Mouse (Mus musculus) heart, adult 8-10 months (tissue): ENCODE measurements around the gene Pde6b. TPM values are rescaled to one million over a fixed set of nuclear protein-coding genes. Genes with fewer than 3 reads are reported as not detected.
A peak's percentile ranks its signal among the peaks of the same experiment; 100 is the strongest.

Source experiments
- DNase-seq: peaks from one replicate; pipeline ENCODE4 v3.0.0; 2022; ENCODE audit warnings: low spot score
- total RNA-seq, 4 experiments: library from RNA; stranded (reverse); gene quantifications; 2 replicates each; pipeline ENCODE4 v1.2.4; 2022

The Pde6b gene
- total RNA-seq, 4 experiments from 2014 or later, result not detected

DNA sequence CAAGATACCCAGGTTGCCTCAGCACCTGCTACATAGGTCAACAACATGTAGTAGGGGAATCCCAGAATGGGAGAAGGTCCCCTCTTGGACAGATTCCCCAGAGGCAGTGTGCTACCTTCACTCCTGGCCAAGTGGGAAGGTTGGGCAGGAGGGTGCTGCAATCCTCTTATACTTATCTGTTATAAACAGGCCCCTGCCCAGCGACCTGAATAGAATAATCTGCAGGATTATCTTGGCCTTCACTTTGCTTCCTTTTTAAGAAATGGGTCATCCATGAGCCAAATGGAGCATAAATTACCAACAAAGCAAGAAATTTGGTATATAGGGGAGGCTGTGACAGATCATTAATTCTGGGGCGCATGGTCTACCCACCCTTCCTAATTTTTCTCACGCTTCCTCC is 1.6 kb downstream of the Pde6b start:
- no peak for DNase-seq

DNA sequence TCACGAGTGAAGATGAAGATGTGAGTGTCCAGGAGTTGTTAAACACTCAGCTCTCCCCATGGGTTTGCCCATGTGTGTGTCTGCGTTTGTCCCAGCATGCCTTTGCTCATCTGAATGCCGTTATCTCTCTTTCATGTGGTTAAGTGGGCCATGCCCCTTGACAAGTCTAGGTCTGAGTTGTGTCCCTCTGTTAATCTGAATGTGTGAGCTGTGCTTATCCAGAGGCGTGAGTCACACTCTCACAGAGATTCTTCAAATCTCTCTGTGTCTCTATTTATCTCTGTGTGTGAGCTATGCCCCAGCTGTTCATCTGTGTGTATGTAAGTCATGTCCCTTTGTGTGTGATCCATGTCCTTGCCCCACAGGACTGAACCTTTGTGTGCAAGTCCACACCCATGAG is 15.3 kb downstream of the Pde6b start:
- no peak for DNase-seq

DNA sequence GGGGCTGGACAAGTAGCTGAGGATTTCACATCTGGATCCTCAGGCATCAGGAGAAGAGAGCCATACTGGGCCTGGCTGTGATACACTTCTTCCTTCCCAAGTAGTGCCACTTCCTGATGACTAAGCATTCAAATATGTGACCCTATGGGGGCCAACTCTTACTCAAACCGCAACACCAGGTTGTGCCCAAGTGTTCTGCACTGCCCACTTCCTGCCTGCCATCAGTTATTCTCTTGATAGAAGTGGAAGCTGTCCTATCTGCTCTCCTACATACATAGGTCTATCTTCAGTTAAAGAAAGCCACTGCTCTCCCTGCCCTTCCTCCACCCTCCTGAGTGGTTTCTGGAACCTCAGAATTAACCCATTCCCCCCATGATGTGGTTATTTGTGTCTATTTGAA is 17.3 kb downstream of the Pde6b start:
- no peak for DNase-seq

DNA sequence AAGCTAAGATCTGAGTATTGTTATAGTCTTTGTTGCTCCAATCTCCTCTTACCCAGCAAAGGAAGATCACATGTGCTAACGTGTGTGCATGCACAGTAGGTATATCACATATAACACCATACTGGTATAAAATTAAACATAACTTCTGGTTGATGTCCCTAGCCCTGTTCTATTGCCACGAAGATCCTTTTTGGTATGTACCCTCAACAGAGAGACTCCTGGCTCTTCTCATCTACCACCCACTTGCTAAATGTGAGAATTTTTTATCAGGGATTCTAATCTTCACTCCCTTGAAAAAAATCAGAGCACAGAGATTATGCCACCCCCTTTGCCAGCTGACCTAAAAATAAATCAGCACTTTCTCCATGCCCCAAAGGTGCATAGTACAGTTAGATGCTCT is 18.8 kb downstream of the Pde6b start:
- DNase-seq, result no peak

DNA sequence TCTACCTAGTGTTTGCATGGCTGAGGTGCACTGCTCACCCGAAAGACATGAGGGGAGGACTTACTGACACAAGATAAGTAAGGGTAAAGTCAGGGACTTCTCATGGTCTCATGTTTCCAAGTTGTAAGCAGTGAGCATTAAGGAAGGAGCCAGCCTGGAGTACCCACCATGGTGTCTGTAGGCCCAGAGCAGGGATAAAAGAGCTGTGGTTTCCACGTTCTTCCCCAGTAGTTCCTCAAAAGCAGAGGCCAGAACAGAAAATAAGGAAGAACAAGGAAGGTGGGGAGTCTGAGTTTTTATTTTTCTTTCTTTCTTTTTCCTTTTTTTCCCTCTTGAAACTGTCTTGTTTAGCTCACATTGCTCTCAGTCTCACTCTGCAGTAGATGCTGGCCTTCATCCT is 26.5 kb downstream of the Pde6b start:
- DNase-seq, result no peak

DNA sequence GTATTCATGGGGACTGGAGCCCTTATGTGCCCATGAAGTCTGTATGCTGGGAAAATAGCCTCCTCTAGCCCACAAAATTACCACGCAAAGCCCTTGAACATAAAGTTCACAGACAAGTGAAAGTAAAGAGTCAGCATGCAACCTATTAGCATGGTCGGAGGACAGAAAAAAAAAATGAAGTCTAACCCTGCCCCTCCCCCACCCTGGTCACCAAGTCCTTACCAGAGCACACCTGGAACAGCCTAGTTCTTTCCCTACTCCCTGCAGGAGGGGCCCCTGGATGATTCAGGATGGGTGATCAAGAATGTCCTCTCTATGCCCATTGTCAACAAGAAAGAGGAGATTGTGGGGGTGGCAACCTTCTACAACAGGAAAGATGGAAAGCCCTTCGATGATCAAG is 34.5 kb downstream of the Pde6b start:
- DNase-seq, result no peak

DNA sequence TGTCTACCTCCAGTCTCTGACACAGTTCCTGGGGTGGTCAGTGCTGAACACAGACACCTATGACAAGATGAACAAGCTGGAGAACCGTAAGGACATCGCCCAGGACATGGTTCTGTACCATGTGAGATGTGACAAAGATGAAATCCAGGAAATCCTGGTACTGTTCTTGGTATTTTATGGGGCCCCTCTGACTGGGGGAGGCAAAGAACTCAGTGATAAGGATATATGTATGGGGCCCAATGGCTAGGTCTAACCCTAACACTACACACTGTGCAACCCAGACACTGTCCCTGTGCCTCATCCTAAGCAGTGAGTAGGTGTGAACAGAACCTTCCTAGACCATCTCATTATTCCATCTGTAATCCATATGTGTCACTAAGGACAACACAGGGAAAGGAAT is 35.2 kb downstream of the Pde6b start:
- DNase-seq, result no peak

DNA sequence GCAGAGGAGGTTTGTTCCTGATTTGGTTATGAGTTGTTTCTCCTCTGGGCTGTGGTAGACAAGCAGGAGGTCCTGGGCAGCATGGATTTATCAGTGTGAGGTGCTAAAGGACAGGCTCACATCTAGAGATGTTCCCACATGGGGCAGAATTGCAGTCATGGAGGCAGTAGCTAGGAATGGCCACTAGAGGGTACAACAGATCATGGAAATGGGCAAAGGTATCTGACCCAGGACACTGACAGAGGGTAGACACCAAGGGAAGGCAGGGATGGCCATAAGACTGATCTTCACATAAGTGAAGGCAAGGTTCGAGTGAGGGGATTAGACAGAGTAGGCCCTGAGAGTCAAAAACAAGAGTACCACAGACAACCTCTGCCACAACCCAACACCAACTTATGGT is 39.0 kb downstream of the Pde6b start:
- peak; percentile 61 for DNase-seq

DNA sequence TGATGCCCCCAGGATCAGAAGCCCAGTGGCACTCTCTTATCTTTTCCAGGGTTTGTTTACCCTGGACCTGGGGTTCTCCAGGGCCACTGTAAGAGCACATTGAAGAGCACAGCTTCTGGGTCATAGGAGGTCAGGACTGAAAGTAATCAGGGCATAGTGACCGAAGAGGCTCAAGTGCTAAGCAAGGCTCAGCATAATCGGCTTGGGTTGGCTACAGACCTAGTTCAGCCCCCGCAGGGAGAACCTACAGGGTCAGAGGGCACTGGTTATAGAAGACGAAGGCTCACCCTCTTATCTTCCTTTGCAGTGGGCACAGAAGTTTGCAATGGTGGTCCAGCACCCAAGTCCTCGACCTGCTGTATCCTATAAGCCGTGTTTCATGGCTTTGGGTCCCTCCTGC is 43.0 kb downstream of the Pde6b start:
- no peak for DNase-seq

DNA sequence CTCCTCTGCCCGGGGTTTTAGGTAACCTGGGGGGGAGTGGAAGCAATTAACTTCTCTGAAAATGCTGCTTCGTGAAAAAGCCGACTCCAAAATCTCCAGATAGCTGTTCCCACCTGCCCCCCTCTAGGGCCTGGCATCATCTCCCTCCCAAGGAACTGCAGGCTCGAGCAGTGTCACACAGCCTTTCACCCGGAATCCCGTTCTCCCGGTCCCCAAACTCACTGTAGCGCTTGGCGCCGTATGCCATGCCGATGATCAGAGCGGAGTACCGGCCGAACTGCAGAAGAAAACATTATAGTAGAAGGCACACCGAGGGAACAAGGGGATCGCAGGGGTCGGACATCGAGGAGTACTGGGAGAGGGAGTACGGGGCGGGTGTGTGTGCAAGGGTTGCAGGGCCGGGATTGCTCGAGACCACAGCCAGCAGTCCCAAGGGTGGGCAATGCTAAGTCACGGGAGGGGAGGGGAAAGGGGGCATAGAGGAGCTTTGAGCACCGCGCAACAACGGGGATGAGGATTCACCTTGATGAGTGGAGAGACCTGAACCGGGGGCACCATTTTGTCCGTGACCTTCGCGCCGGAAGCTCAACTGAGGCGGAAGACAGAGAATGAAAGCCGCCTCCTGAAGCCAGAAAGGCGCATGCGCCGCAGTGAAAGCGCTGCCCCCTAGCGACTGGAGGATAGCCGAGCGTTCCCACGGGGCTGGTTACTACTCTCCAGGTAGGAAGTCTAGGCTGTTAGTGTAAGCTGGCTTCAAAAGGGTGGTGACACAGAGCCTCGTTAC is 45.8 kb downstream of the Pde6b start, which contains the start of gene Atp5k:
TSS of gene Atp5k (minus strand) at position 645 of the 784 bp plus-strand sequence.
- DNase-seq, result peak; percentile 92

DNA sequence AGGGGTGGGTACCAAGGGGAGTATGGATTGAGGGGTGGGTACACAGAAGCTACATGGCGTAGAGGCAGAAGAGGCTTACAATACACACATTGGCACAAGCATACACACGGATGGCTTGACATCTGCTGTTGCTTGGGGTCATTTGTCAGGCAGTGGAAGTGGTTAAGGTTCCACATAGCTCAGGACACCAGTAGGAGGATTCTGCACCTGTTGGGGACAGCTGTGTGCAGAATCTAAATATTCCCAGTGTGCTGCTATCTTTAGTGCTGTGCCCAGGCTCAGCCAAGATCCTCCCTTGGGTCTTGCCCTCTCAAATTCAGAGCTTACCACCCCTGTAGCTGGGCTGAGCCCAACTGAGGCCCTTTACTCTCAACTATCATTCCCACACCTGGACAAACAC is 47.9 kb downstream of the Pde6b start:
- no peak for DNase-seq

DNA sequence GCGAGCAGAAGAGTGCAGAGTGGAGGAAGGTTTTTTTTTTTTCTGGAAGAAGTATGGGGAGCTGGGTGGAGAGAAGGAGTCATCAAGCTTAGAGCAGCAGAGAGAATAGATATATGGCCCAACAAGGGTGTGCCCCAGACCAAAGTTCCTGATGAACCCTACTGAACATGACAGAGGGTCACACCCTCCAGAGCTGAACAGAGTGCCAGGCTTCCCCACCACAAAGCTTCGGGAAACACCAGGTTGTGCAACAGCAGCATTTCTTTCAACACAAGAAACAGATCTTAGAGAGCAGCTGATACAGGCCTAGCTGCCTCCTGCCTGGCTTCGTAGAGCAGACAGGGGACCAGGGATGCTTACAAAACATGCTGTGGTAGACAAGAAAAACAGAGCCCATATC is 58.8 kb downstream of the Pde6b start:
- DNase-seq, result peak; percentile 7

DNA sequence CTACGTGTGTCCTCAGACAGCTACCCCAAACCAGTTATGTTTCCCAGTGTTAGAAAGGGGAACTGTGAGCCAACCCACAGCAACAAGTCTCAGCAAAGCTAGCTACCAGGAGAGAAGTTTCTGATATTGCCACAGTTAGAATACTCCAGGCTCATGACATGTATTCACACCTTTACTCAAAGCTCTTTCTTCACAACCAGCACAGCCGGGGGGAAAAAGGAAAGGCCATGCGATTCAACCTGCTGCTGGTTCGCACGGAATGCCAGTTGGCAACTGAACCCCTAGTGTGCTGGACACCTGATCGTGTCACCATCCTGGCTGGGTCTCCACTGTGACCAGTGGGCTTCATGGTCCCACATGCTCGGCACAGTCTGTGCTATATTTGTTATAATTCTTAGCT is 59.7 kb downstream of the Pde6b start:
- no peak for DNase-seq

DNA sequence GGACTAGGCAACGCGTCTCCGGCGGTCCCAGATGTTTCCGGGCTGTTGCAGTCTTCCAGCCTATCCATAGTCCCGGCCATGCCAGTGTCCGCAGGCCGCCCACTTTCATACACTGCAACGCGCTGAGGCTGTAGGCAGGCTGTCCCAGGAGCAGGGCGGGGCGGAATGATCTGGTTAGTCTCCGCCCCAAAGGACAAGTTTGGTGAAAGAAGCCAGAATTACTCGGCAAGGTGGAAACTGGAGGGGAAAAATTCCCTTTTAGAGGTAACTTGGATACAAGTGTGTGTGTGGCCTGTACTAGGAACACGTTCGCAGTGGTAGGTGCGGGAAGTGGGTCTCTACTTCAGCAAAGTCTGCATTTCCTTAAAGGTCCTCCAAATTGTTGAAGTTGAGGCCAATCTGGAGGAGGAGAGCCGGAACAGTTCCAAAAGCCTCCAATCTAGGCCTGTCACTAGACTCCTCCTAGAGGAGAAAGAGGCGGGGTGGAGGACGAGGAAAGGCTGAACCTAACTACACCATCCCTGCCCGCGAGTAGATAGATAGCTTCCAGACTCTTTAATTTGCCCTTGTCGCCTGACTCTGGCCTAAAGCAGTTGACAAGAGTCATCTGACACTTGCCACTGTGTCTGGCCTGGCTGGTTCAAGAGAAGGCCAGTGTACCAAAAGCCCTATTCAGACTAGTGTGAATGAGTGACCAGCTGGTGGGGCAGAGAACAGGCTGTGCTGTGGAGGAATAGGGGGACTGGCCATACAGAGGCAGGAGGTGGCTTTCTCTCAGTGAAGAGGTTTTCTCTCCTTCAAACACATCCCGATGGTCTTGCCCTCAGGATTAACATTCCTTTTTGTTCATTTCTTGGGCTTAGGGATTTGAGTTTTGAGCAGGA is 60.8 kb downstream of the Pde6b start, which contains the start of gene Mfsd7a:
TSS of gene Mfsd7a (minus strand) at position 107 of the 884 bp plus-strand sequence.
- peak; percentile 82 for DNase-seq

DNA sequence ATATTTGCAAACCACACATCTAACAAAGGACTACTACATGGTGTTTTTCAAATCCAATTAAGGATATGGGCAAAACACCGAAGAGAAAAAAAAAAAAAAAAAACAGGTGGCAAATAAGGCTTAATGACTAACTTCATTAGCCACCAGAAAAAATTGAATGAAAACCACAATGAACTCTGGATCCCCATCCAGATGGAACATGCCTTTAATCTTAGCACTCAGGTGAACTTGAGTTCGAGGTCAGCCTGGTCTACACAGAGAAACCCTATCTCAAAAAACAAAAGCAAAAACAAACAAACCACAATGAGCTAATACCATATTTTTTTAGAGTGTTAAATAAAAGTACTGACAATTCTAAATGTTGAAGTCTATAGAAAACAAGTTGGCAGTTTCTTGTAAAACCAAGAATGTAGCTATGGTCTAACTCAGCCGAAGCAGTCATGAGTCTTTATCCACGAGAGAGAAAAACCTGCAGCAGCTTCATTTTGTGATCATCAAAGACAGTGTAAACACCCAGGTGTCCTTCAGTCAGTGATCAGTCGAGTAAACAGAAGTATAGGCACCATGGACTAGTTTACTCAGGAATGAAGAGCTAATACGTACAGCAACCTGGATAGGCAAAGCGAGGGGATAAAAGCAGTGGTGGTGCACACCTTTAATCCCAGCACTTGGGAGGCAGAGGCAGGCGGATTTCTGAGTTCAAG is 62.8 kb downstream of the Pde6b start:
- DNase-seq, result no peak

DNA sequence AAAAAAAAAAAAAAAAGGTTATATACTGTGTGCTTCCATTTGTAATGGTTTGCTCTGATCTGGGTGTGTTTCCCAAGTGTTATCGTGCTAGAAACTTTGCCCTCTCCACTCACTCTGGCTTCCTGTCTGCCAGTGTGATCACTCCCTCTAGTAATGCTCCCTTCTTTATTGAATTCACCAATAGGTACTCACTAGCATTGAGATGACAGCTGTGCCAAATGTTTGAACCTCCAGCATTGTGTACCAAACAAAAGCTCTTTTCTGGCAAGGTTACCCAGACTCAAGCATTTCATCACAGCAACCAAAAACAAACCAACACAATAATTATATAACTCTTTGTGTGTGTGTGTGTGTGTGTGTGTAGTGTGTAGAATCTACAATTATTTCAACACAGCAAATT is 63.4 kb downstream of the Pde6b start:
- DNase-seq, result no peak

DNA sequence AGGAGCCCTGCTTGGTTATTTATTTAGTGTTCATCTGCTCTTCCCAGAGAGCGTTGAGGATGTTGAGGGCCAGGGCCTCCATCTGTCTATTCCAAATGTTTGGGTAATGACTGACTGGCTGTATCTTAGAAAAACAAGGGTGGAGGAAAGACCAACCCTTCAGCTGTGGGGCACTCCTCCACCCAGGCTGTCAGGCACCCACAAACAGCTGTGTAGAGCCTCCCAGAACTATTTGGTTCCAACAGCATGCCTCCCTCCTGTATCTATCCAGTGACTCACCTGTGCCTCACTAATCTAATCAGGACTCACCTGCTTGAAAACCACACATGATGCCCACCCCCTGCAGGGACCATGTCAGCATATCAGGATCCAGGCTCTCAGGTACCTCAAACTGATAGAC is 64.2 kb downstream of the Pde6b start:
- no peak for DNase-seq

DNA sequence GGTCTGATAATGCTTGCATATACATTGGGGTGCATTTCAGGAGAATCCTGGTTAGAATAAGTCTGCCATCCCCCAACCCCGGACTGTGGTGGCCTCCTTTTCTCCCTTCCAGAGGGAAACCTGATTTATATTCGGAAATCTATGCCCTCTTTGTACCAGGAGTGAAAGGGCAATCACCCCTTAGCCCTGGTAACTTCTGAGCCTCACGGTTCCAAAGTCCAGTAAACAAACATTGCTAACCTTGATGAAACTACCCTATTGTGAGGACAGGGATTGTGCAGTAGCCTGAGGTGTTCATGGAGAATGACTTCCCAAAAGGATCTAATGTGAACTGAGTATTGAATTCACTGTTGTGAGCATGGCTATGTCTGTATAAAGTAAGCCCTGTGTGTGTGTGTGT is 65.9 kb downstream of the Pde6b start:
- no peak for DNase-seq

DNA sequence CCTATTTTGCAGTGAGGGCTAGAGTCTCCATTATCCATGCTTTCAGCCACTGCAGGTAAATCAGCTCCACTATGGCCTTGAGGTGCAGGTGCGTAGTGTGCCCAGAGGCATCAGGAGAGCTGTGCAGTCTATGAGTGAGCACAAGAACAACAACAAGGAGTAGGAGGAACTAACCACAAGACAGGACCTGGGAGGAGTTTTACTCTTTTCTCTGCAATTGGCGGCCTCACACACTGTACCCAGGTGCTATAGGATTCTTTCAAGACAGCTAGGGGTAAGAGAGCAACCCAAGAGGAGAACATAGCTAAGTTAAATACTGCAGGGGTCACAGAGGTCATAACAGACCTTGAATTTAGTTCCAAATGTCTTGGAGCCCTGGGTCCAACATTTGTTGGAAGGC is 70.5 kb downstream of the Pde6b start:
- no peak for DNase-seq

DNA sequence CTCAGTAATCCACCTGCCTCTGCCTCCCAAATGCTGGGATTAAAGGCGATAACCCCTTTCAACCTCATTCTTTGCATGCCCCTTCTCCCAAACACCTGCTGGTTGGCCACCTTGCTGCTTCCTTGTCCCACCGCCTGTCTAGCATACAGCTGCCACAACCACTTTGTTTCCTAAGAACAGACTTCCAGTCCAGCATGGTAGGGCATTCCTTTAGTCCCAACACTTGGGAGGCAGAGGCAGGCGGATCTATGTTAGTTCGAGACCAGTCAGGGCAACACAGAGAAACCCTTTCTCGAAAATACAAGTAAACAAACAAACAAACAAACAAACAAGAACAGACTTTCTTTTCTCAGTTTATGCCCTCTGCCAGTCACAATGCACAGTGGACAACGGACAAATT is 72.3 kb downstream of the Pde6b start:
- no peak for DNase-seq

DNA sequence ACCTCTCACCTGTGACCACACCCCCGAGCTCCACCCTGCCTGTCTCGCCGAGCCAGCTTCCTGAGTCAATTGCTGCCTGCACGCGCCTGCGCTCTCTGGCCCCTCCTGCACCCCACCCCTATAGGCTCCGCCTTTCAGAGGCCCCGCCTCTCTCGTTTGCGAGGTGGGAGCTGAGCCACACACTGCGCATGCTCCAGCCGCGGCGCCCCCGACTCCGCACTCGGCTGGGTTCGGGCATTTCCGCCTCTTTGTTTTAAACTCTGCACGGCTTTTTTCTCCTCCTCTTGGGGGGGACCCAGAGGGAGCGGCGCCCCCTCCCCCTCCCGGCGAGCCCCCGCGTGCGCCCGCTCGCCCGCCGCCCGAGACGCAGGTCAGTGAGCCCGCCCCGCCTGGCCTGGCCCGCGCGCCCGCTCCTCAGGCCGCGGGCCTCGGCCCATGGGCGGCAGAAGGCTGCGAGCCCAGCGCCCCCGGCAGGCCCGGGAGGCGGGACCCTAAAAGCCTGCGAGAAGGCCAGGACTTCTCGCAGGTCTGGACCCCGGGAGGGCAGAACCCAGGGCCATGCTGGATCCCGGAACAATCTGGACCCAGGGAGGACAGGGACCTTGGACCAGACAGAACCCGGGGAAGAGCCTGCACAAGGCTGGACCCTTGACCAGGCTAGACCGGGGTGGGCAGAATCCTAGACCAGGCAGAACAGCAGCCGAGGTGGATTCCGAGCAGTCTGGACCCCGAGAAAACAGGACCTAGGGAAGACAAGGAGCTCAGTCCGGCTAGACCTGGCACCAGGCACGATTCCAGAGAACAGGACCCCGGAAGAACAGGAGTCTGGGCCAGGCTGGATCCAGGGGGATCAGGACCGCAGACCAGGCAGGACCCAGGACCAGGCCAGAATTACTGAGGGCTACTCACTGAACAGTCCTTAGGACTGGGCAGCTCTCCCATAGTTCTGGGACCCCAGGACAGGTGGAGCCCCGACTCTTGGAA is 73.2 kb downstream of the Pde6b start, which contains the start of gene Pcgf3:
TSS of gene Pcgf3 (plus strand) at position 151 of the 984 bp plus-strand sequence.
- peak; percentile 97 for DNase-seq
